Mouse (Mus musculus) heart, embryonic 16.5 days (tissue): Measurements from ENCODE around the gene Trdn. TPM values are rescaled to one million over a fixed set of nuclear protein-coding genes. Genes with fewer than 3 reads are reported as not detected.

Experiments
- ATAC-seq: fragments of 200-750 bp; cut with Nextera tagmentation; replicated peaks from 2 replicates; pipeline ENCODE4 v1.8.0; 2017; ENCODE audit warnings: moderate number of reproducible peaks; ENCODE audit not compliant: insufficient read depth, low FRiP score; ENCODE audit errors: extremely low read depth
- H3K27ac ChIP-seq: fragments of 300-500 bp; sonication (generic); 2 replicates; pipeline ENCODE4 v1.5.1; 2014; ENCODE audit warnings: mild to moderate bottlenecking, low read length, control low read depth, moderate library complexity
- H3K27me3 ChIP-seq: fragments of 300-500 bp; sonication (generic); 2 replicates; pipeline ENCODE4 v1.6.1; 2014; ENCODE audit warnings: low read length, mixed read lengths; ENCODE audit not compliant: control insufficient read depth, insufficient read depth
- H3K36me3 ChIP-seq: fragments of 300-500 bp; sonication (generic); 2 replicates; pipeline ENCODE4 v1.6.1; 2014; ENCODE audit not compliant: control insufficient read depth, insufficient read depth
- H3K4me1 ChIP-seq: fragments of 300-500 bp; sonication (generic); 2 replicates; pipeline ENCODE4 v1.6.1; 2014; ENCODE audit warnings: low read length, mixed read lengths; ENCODE audit not compliant: control insufficient read depth, insufficient read depth
- H3K4me2 ChIP-seq: fragments of 300-500 bp; sonication (generic); 2 replicates; pipeline ENCODE4 v1.6.1; 2014; ENCODE audit warnings: low read depth, mild to moderate bottlenecking, control low read depth, low read length
- H3K4me3 ChIP-seq: fragments of 300-500 bp; sonication (generic); 2 replicates; pipeline ENCODE4 v1.5.1; 2014; ENCODE audit warnings: mild to moderate bottlenecking, control low read depth, low read length
- H3K9ac ChIP-seq: fragments of 300-500 bp; sonication (generic); 2 replicates; pipeline ENCODE4 v1.6.1; 2014; ENCODE audit warnings: low read length, control low read depth
- H3K9me3 ChIP-seq: fragments of 300-500 bp; sonication (generic); replicated peaks from 2 replicates; pipeline ENCODE4 v1.6.1; 2016; ENCODE audit warnings: low read length; ENCODE audit not compliant: control insufficient read depth
- WGBS: fragments of 180-500 bp; shearing (Covaris S2); extraction: QIAGEN DNeasy Blood & Tissue Kit; methylation state at CpG from one replicate; pipeline ENCODE4 v1.1.7; 2014; 5-methylcytosine and 5-hydroxymethylcytosine counted together
- polyA plus RNA-seq: library from polyadenylated mRNA; unstranded; fragments of >200 nt; fragmentation: Nextera tagmentation; extraction: Ambion mirVana; gene quantifications from 2 replicates; pipeline ENCODE4 v1.2.1, GENCODE M21; 2015

The Trdn gene
- polyA plus RNA-seq, 1 experiment from 2014 or later, result 267 TPM

DNA sequence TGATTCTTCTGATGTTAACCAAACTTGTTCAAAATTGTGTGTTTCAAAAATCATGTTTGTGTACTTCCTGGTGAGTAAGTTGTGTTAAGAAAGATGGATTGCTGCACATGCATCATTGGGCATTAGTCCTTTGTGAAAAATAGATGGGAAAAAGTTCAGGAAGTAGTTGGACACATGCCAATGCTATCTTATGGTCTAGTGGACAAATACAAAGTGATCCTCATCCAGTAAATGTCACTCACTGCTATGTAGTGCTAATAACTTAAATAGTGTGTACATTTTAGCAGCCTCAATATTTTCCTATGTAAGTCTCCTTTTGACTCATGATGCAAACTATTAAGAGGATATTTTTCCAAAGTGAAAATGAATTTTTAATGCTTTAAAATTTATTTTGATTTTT, 27.6 kb downstream of the Trdn start:
- Histone ChIP-seq H3K27me3 (no peaks in the 10 kb centered on the region), H3K9me3 (no peaks in the 10 kb centered on the region), H3K4me1 (peaks cover 3% of the 10 kb centered on the region; the same call in 1 of the 2 replicates), H3K9ac (no peak overlapping the region), H3K4me3 (no peak overlapping the region), H3K27ac (no peak overlapping the region), H3K4me2 (no peak overlapping the region), H3K36me3 (no peaks in the 10 kb centered on the region)
- ATAC-seq, result no peak

- Histone ChIP-seq H3K4me1 (0 out of 2 replicates have a peak, but pooled peaks cover 7% of the 10 kb centered on the region), H3K27ac (no peak overlapping the region), H3K36me3 (no peaks in the 10 kb centered on the region), H3K9ac (no peak overlapping the region), H3K9me3 (no peaks in the 10 kb centered on the region), H3K27me3 (no peaks in the 10 kb centered on the region), H3K4me3 (no peak overlapping the region), H3K4me2 (no peak overlapping the region)
- ATAC-seq, result peak; percentile 49
Observed at GRCm38 (mm10) chr10:33123028-33123427, 42.7 kb downstream of the Trdn start.

- ATAC-seq, result no peak
- H3K4me1 ChIP-seq, result no peaks in the 10 kb centered on the region
- H3K27me3 ChIP-seq, result no peaks in the 10 kb centered on the region
- H3K4me3 ChIP-seq, result no peak overlapping the region
- no peak overlapping the region for H3K4me2 ChIP-seq
- H3K36me3 ChIP-seq, result peaks cover 4% of the 10 kb centered on the region; the same call in 1 of the 2 replicates
- WGBS, result 23% methylated on average over 1 of the region's 1 CpGs
- H3K9ac ChIP-seq, result no peak overlapping the region
- no peak overlapping the region for H3K27ac ChIP-seq
- H3K9me3 ChIP-seq, result no peaks in the 10 kb centered on the region
Observed at GRCm38 (mm10) chr10:33144911-33145310, 64.6 kb downstream of the Trdn start.

DNA sequence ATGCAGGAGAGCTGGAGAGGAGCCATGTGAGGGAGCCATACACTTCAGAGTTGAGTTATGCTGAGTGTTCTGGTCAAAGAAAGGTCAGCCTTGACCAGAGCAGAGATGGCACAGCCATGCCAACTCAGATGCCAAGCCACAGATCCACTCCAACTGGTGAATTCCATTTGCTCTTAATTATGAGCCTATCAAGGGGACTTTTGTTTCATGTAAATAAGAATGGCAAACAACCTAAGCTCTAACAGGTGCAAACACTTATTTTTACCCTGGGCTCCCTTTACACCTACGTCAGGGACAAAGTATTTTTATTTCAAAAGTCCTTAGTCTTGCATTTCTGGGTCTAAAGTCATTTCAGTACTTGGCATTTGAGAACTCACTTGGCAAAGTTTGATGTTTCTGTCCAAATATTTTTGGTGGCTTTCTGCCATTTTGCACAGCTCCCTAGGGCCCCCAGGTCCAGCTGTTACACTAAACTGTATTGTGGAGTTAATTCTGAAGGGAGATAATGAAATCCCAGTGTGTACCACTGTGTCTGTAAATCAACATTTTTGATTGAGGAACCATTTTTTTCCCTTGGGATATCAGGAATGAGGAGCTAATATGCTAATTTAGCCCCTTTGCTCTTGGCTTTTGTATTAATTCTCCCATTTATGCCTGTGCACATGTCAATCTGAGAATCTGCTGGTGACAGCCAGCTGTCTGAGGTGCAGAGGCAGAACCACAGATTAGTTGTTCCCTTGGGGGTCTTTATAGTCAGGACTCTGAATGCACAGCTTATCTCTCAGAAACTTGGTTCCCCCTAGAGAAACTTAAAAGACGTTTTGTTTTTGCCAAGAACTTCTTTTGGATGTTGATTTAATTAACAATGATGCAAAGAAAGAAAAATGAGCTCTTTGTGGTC, 99.6 kb downstream of the Trdn start:
- H3K27ac ChIP-seq, result 0 out of 2 replicates have a peak overlapping the region, but pooled peaks have one; percentile 10
- no peaks in the 10 kb centered on the region for H3K27me3 ChIP-seq
- H3K9me3 ChIP-seq, result no peaks in the 10 kb centered on the region
- no peak overlapping the region for H3K4me2 ChIP-seq
- no peaks in the 10 kb centered on the region for H3K36me3 ChIP-seq
- ATAC-seq, result no peak
- no peaks in the 10 kb centered on the region for H3K4me1 ChIP-seq
- H3K4me3 ChIP-seq, result no peak overlapping the region
- 50% methylated on average over 2 of the region's 2 CpGs for WGBS
- H3K9ac ChIP-seq, result no peak overlapping the region

GRCm38 (mm10) chr10:33189031-33189430, 108.7 kb downstream of the Trdn start:
- 83% methylated on average over 1 of the region's 1 CpGs for WGBS
- no peak overlapping the region for H3K4me2 ChIP-seq
- H3K9me3 ChIP-seq, result peaks cover 4% of the 10 kb centered on the region
- no peaks in the 10 kb centered on the region for H3K4me1 ChIP-seq
- no peaks in the 10 kb centered on the region for H3K27me3 ChIP-seq
- peaks cover 9% of the 10 kb centered on the region for H3K36me3 ChIP-seq
- H3K4me3 ChIP-seq, result no peak overlapping the region
- H3K9ac ChIP-seq, result no peak overlapping the region
- ATAC-seq, result no peak
- H3K27ac ChIP-seq, result no peak overlapping the region

DNA sequence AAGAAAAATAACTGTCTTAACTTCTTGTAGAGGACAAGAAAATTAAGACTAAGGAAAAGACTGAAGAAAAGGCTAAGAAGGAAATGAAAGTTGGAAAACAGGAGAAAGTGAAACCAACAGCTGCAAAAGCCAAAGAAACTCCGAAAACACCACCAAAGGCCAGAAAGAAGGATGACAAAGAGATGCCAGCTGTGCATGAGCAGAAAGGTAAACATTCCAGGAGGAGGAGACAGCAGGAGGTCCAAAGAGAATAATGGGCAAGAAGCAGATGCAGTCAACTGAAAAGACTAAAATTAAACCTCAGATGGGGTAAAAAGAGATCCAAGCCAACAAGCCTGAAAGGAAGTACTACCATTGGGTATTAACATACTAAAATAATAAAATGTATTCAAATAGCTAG, 115.6 kb downstream of the Trdn start:
- H3K9ac ChIP-seq, result no peak overlapping the region
- H3K36me3 ChIP-seq, result no peaks in the 10 kb centered on the region
- no peak overlapping the region for H3K4me3 ChIP-seq
- H3K9me3 ChIP-seq, result no peaks in the 10 kb centered on the region
- H3K4me2 ChIP-seq, result no peak overlapping the region
- no peak overlapping the region for H3K27ac ChIP-seq
- ATAC-seq, result no peak
- WGBS, result 46% methylated on average over 1 of the region's 1 CpGs
- H3K4me1 ChIP-seq, result no peaks in the 10 kb centered on the region
- no peaks in the 10 kb centered on the region for H3K27me3 ChIP-seq

DNA sequence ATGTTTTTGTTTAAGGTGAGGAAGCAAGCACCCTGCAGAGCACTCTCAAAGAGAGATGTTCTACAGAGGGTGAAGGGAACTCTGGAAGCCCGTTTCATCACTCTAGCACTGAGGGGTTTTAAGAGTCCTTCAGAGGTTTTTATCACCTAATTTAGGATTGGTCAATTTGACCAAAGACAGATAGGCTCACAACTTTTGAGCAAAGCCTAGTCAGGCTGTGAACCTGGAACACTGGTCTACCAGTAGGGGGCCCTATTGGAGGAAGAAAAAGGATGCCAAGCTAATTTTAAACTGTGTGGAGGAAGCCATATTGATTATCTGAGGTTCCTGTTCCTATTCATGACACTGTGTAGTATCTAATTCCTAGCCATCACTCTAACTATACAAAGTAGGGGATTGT, 117.9 kb downstream of the Trdn start:
- no peaks in the 10 kb centered on the region for H3K9me3 ChIP-seq

GRCm38 (mm10) chr10:33210411-33210810, 130.1 kb downstream of the Trdn start:
- Histone ChIP-seq H3K9me3 (no peaks in the 10 kb centered on the region), H3K4me1 (no peaks in the 10 kb centered on the region), H3K4me3 (no peak overlapping the region), H3K27me3 (no peaks in the 10 kb centered on the region), H3K27ac (no peak overlapping the region), H3K4me2 (no peak overlapping the region), H3K36me3 (no peaks in the 10 kb centered on the region), H3K9ac (no peak overlapping the region)
- 71% methylated on average over 1 of the region's 1 CpGs for WGBS
- no peak for ATAC-seq

More for the DNA sequence above, 117.9 kb downstream of the Trdn start:
- H3K4me2 ChIP-seq, result no peak overlapping the region
- no peak for ATAC-seq
- no peak overlapping the region for H3K27ac ChIP-seq
- no peaks in the 10 kb centered on the region for H3K36me3 ChIP-seq
- H3K27me3 ChIP-seq, result no peaks in the 10 kb centered on the region
- H3K4me3 ChIP-seq, result no peak overlapping the region
- no peaks in the 10 kb centered on the region for H3K4me1 ChIP-seq
- no peak overlapping the region for H3K9ac ChIP-seq
- WGBS, result 63% methylated on average over 1 of the region's 1 CpGs

DNA sequence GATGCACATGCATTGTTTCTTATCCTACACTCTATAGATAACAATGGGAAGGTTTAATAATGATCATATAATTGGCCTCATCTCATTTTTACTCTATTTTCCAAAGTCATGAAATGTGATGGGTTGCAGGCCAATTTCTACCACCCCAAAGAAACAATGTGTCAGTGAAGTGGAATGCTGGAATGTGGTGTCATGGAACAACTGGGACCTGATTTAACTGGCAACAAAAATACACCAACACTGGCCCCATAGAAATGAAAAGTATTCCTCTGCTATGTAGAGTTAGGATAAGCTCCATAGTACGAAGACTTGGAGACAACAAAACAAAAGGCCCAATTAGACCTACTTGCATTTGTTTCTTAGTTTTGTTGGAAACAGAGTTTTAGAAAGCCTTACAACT, 173.6 kb downstream of the Trdn start:
- peak; percentile 63; the same call in 1 of the 2 replicates for ATAC-seq
- WGBS, result 33% methylated on average over 1 of the region's 1 CpGs
- H3K9me3 ChIP-seq, result no peaks in the 10 kb centered on the region
- H3K36me3 ChIP-seq, result no peaks in the 10 kb centered on the region
- no peaks in the 10 kb centered on the region for H3K27me3 ChIP-seq
- peak overlapping the region; percentile 9; the same call in 1 of the 2 replicates for H3K4me2 ChIP-seq
- peak overlapping the region; percentile 53 for H3K27ac ChIP-seq
- H3K4me1 ChIP-seq, result no peaks in the 10 kb centered on the region
- no peak overlapping the region for H3K9ac ChIP-seq
- 0 out of 2 replicates have a peak overlapping the region, but pooled peaks have one; percentile 6 for H3K4me3 ChIP-seq
